Mouse (Mus musculus) lung, postnatal 0 days (tissue): ENCODE results near the gene Tubgcp2.

Experiments used
- CTCF ChIP-seq: IDR thresholded peaks from 2 replicates; pipeline ENCODE4 v1.5.1; 2016; ENCODE audit warnings: antibody characterized with exemption, mild to moderate bottlenecking
- EP300 ChIP-seq: IDR thresholded peaks from 2 replicates; pipeline ENCODE4 v1.6.1; 2016; ENCODE audit warnings: antibody characterized with exemption, mild to moderate bottlenecking, control low read depth

DNA sequence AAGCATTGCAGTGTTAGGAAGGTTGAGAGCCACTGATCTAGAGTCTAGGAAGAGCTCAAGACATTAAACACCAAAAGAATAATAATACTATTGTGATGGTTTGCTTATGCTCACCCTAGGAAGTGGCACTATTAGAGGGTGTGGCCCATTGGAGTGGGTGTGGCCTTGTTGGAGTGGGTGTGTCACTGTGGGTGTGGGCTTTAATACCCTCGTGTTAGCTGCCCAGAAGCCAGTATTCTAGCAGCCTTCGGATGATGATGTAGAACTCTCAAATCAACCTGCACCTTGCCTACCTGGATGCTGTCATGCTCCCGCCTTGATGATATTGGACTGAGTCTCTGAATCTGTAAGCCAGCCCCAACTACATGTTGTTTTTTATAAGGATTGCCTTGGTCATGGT is 6.3 kb upstream of the Tubgcp2 start:
- TF ChIP-seq EP300: no peak
- no peak for TF ChIP-seq CTCF
